Mouse (Mus musculus) limb, embryonic 14.5 days (tissue): ENCODE data around the gene Ank2. TPM values are rescaled to one million over a fixed set of nuclear protein-coding genes. Genes with fewer than 3 reads are reported as not detected.

Experiments
- ATAC-seq: fragments of 200-750 bp; cut with Nextera tagmentation; 2 replicates; pipeline ENCODE4 v1.8.0; 2017; ENCODE audit warnings: low read depth, moderate number of reproducible peaks, moderate TSS enrichment; ENCODE audit not compliant: low FRiP score
- DNase-seq: peaks from one replicate; pipeline ENCODE4 v3.0.0-alpha.2; 2015; ENCODE audit warnings: low spot score
- H3K27ac ChIP-seq: fragments of 300-500 bp; sonication (generic); replicated peaks from 2 replicates; pipeline ENCODE4 v1.5.1; 2014; ENCODE audit warnings: low read depth, mild to moderate bottlenecking, low read length, moderate library complexity, mixed read lengths
- H3K27me3 ChIP-seq: fragments of 300-500 bp; sonication (generic); 2 replicates; pipeline ENCODE4 v1.6.1; 2014; ENCODE audit warnings: low read length, mixed read lengths; ENCODE audit not compliant: control insufficient read depth, insufficient read depth
- H3K36me3 ChIP-seq: fragments of 300-500 bp; sonication (generic); 2 replicates; pipeline ENCODE4 v1.6.1; 2014; ENCODE audit warnings: mild to moderate bottlenecking, low read length, moderate library complexity, mixed read lengths; ENCODE audit not compliant: control insufficient read depth, insufficient read depth
- H3K4me1 ChIP-seq: fragments of 300-500 bp; sonication (generic); 2 replicates; pipeline ENCODE4 v1.6.1; 2014; ENCODE audit warnings: antibody characterized with exemption, low read length, mixed read lengths; ENCODE audit not compliant: control insufficient read depth, insufficient read depth
- H3K4me2 ChIP-seq: fragments of 300-500 bp; sonication (generic); replicated peaks from 2 replicates; pipeline ENCODE4 v1.6.1; 2014; ENCODE audit warnings: low read depth, mild to moderate bottlenecking, low read length, moderate library complexity; ENCODE audit not compliant: severe bottlenecking
- H3K4me3 ChIP-seq: fragments of 300-500 bp; sonication (generic); replicated peaks from 2 replicates; pipeline ENCODE4 v1.5.1; 2014; ENCODE audit warnings: low read length
- H3K9ac ChIP-seq: fragments of 300-500 bp; sonication (generic); 2 replicates; pipeline ENCODE4 v1.6.1; 2014; ENCODE audit warnings: mild to moderate bottlenecking, low read depth, low read length, moderate library complexity; ENCODE audit not compliant: severe bottlenecking
- H3K9me3 ChIP-seq: fragments of 300-500 bp; sonication (generic); 2 replicates; pipeline ENCODE4 v1.6.1; 2016; ENCODE audit warnings: low read length; ENCODE audit not compliant: control insufficient read depth
- POLR2A ChIP-seq: fragments of 200-500 bp; IDR thresholded peaks from 2 replicates; pipeline ENCODE4 v1.8.0; 2012; ENCODE audit warnings: inconsistent platforms, mild to moderate bottlenecking, moderate library complexity, borderline replicate concordance; ENCODE audit not compliant: insufficient read depth, insufficient read length; ENCODE audit errors: extremely low read depth
- WGBS: fragments of 180-500 bp; shearing (Covaris S2); extraction: QIAGEN DNeasy Blood & Tissue Kit; methylation state at CpG from one replicate; pipeline ENCODE4 v1.1.7; 2014; 5-methylcytosine and 5-hydroxymethylcytosine counted together
- polyA plus RNA-seq, 2 experiments: library from polyadenylated mRNA; depleted of rRNA in 1 of 2; stranded (reverse) in 1 of 2; unstranded in 1 of 2; fragments of >200 nt; fragmentation: Nextera tagmentation in 1 of 2; extraction: Ambion mirVana in 1 of 2; gene quantifications; 2 replicates each; pipeline versions ENCODE4 v1.2.1 to v1.2.3; 2012 to 2014

Gene Ank2
- polyA plus RNA-seq, 2 experiments: 33.0 to 41.6 TPM

- DNase-seq: no peak
- Histone ChIP-seq H3K4me1 (no peaks in the 10 kb centered on the region), H3K4me2 (no peak overlapping the region), H3K4me3 (no peak overlapping the region), H3K9ac (no peak overlapping the region), H3K36me3 (no peaks in the 10 kb centered on the region), H3K9me3 (no peaks in the 10 kb centered on the region), H3K27ac (no peak overlapping the region), H3K27me3 (peaks cover 8% of the 10 kb centered on the region; the same call in 1 of the 2 replicates)
- no peak for TF ChIP-seq POLR2A
- 17% methylated on average over 11 of the region's 11 CpGs for WGBS
- ATAC-seq: no peak
Measured at GRCm38 (mm10) chr3:127458925-127459324, 40.2 kb downstream of the Ank2 start.

GRCm38 (mm10) chr3:127458420-127458798 is 40.7 kb downstream of the Ank2 start:
- TF ChIP-seq POLR2A: no peak
- ATAC-seq (no peak), DNase-seq (no peak)
- H3K9me3 ChIP-seq: no peaks in the 10 kb centered on the region
- H3K27ac ChIP-seq: no peak overlapping the region
- H3K4me2 ChIP-seq: no peak overlapping the region
- no peaks in the 10 kb centered on the region for H3K36me3 ChIP-seq
- WGBS: 21% methylated on average over 6 of the region's 6 CpGs
- peaks cover 8% of the 10 kb centered on the region; the same call in 1 of the 2 replicates for H3K27me3 ChIP-seq
- H3K4me3 ChIP-seq: no peak overlapping the region
- H3K4me1 ChIP-seq: no peaks in the 10 kb centered on the region
- no peak overlapping the region for H3K9ac ChIP-seq

- Histone ChIP-seq H3K27ac (no peak overlapping the region), H3K9ac (no peak overlapping the region), H3K4me2 (no peak overlapping the region), H3K36me3 (no peaks in the 10 kb centered on the region), H3K4me3 (no peak overlapping the region), H3K27me3 (peaks cover 8% of the 10 kb centered on the region; the same call in 1 of the 2 replicates), H3K4me1 (no peaks in the 10 kb centered on the region), H3K9me3 (no peaks in the 10 kb centered on the region)
- TF ChIP-seq POLR2A: no peak
- WGBS: 31% methylated on average over 5 of the region's 5 CpGs
- ATAC-seq (no peak), DNase-seq (peak; percentile 25)
Measured at GRCm38 (mm10) chr3:127457761-127458419, 41.3 kb downstream of the Ank2 start.

- Histone ChIP-seq H3K4me3 (no peak overlapping the region), H3K4me1 (no peaks in the 10 kb centered on the region), H3K36me3 (no peaks in the 10 kb centered on the region), H3K9ac (no peak overlapping the region), H3K27me3 (no peaks in the 10 kb centered on the region), H3K4me2 (no peak overlapping the region), H3K9me3 (no peaks in the 10 kb centered on the region), H3K27ac (no peak overlapping the region)
- 72% methylated on average over 4 of the region's 4 CpGs for WGBS
- no peak for TF ChIP-seq POLR2A
- no peak for ATAC-seq
- no peak for DNase-seq
Measured at GRCm38 (mm10) chr3:127453738-127454137, 45.4 kb downstream of the Ank2 start.

GRCm38 (mm10) chr3:127453254-127453653 is 45.9 kb downstream of the Ank2 start:
- ATAC-seq: no peak
- Histone ChIP-seq H3K4me1 (no peaks in the 10 kb centered on the region), H3K4me3 (no peak overlapping the region), H3K36me3 (no peaks in the 10 kb centered on the region), H3K4me2 (no peak overlapping the region), H3K27me3 (no peaks in the 10 kb centered on the region), H3K27ac (no peak overlapping the region), H3K9me3 (no peaks in the 10 kb centered on the region), H3K9ac (no peak overlapping the region)
- DNase-seq: no peak
- TF ChIP-seq POLR2A: no peak
- 70% methylated on average over 6 of the region's 6 CpGs for WGBS
